Mouse (Mus musculus): ENCODE results near the gene Gpr137. TPM values are rescaled to one million over a fixed set of nuclear protein-coding genes. Genes with fewer than 3 reads are reported as not detected.

Gene Gpr137
- polyA plus RNA-seq, 1 experiment from 2014 or later, result 67.1 TPM

- WGBS, result 2% methylated on average over 31 of the region's 48 CpGs
- Histone ChIP-seq H3K4me1 (ENCODE audit: control insufficient read depth, insufficient read depth, low read depth, low read length) (peaks cover 22% of the 10 kb centered on the region), H3K9ac (ENCODE audit: low read depth, low read length) (peak overlapping the region; percentile 95)
Observed at GRCm38 (mm10) chr19:6920741-6921636, 21.3 kb downstream of the Gpr137 start.

GRCm38 (mm10) chr19:6919876-6920740 is 22.2 kb downstream of the Gpr137 start:
- ATAC-seq, result no peak
- peak overlapping the region; percentile 95 for H3K9ac ChIP-seq (ENCODE audit: low read depth, low read length)
- H3K9me3 ChIP-seq (ENCODE audit: control insufficient read depth, low read length), result no peaks in the 10 kb centered on the region
- peak overlapping the region; percentile 87 for H3K4me3 ChIP-seq (ENCODE audit: low read length)
- peak overlapping the region; percentile 86 for H3K4me2 ChIP-seq (ENCODE audit: low read length)
- peaks cover 18% of the 10 kb centered on the region for H3K27me3 ChIP-seq (replicated peaks; ENCODE audit: control insufficient read depth, insufficient read depth, low read length)
- H3K4me1 ChIP-seq (ENCODE audit: control insufficient read depth, insufficient read depth, low read depth, low read length), result peaks cover 19% of the 10 kb centered on the region
- H3K27ac ChIP-seq (ENCODE audit: low read depth, low read length), result peak overlapping the region; percentile 2; the same call in 1 of the 2 replicates
- no peaks in the 10 kb centered on the region for H3K36me3 ChIP-seq (ENCODE audit: control insufficient read depth, insufficient read depth, low read length)
- WGBS, result 34% methylated on average over 8 of the region's 8 CpGs

More at GRCm38 (mm10) chr19:6920741-6921636, 21.3 kb downstream of the Gpr137 start:
- no peak; the same call in 1 of the 2 replicates for ATAC-seq
- Histone ChIP-seq H3K36me3 (ENCODE audit: control insufficient read depth, insufficient read depth, low read length) (no peaks in the 10 kb centered on the region), H3K4me3 (ENCODE audit: low read length) (peak overlapping the region; percentile 87), H3K4me2 (ENCODE audit: low read length) (peak overlapping the region; percentile 86), H3K9me3 (ENCODE audit: control insufficient read depth, low read length) (no peaks in the 10 kb centered on the region), H3K27me3 (replicated peaks; ENCODE audit: control insufficient read depth, insufficient read depth, low read length) (peaks cover 27% of the 10 kb centered on the region), H3K27ac (ENCODE audit: low read depth, low read length) (peak overlapping the region; percentile 87)

GRCm38 (mm10) chr19:6919431-6919830 is 22.8 kb downstream of the Gpr137 start:
- no peak for ATAC-seq
- H3K27ac ChIP-seq (ENCODE audit: low read depth, low read length), result no peak overlapping the region
- no peak overlapping the region for H3K4me3 ChIP-seq (ENCODE audit: low read length)
- H3K36me3 ChIP-seq (ENCODE audit: control insufficient read depth, insufficient read depth, low read length), result no peaks in the 10 kb centered on the region
- no peaks in the 10 kb centered on the region for H3K9me3 ChIP-seq (ENCODE audit: control insufficient read depth, low read length)
- no peak overlapping the region for H3K9ac ChIP-seq (ENCODE audit: low read depth, low read length)
- H3K4me2 ChIP-seq (ENCODE audit: low read length), result no peak overlapping the region
- peaks cover 13% of the 10 kb centered on the region for H3K4me1 ChIP-seq (ENCODE audit: control insufficient read depth, insufficient read depth, low read depth, low read length)
- peaks cover 11% of the 10 kb centered on the region for H3K27me3 ChIP-seq (replicated peaks; ENCODE audit: control insufficient read depth, insufficient read depth, low read length)

- no peak overlapping the region for H3K4me2 ChIP-seq (ENCODE audit: low read length)
- no peak overlapping the region for H3K9ac ChIP-seq (ENCODE audit: low read depth, low read length)
- no peak for ATAC-seq
- H3K4me1 ChIP-seq (ENCODE audit: control insufficient read depth, insufficient read depth, low read depth, low read length), result peaks cover 13% of the 10 kb centered on the region
- no peak overlapping the region for H3K4me3 ChIP-seq (ENCODE audit: low read length)
- peaks cover under 1% of the 10 kb centered on the region for H3K36me3 ChIP-seq (ENCODE audit: control insufficient read depth, insufficient read depth, low read length)
- H3K27me3 ChIP-seq (replicated peaks; ENCODE audit: control insufficient read depth, insufficient read depth, low read length), result peaks cover 4% of the 10 kb centered on the region; the same call in 1 of the 2 replicates
- H3K9me3 ChIP-seq (ENCODE audit: control insufficient read depth, low read length), result no peaks in the 10 kb centered on the region
- no peak overlapping the region for H3K27ac ChIP-seq (ENCODE audit: low read depth, low read length)
- 93% methylated on average over 4 of the region's 4 CpGs for WGBS
Observed at GRCm38 (mm10) chr19:6918321-6918720, 24.0 kb downstream of the Gpr137 start.

GRCm38 (mm10) chr19:6916496-6916895 is 25.8 kb downstream of the Gpr137 start:
- no peaks in the 10 kb centered on the region for H3K27me3 ChIP-seq (replicated peaks; ENCODE audit: control insufficient read depth, insufficient read depth, low read length)
- no peaks in the 10 kb centered on the region for H3K9me3 ChIP-seq (ENCODE audit: control insufficient read depth, low read length)
- peaks cover 14% of the 10 kb centered on the region for H3K4me1 ChIP-seq (ENCODE audit: control insufficient read depth, insufficient read depth, low read depth, low read length)
- H3K9ac ChIP-seq (ENCODE audit: low read depth, low read length), result no peak overlapping the region
- ATAC-seq, result no peak
- H3K4me2 ChIP-seq (ENCODE audit: low read length), result no peak overlapping the region
- H3K4me3 ChIP-seq (ENCODE audit: low read length), result no peak overlapping the region
- WGBS, result 85% methylated on average over 4 of the region's 4 CpGs
- H3K36me3 ChIP-seq (ENCODE audit: control insufficient read depth, insufficient read depth, low read length), result peaks cover 18% of the 10 kb centered on the region
- no peak overlapping the region for H3K27ac ChIP-seq (ENCODE audit: low read depth, low read length)

GRCm38 (mm10) chr19:6915276-6915675 is 27.0 kb downstream of the Gpr137 start:
- H3K4me2 ChIP-seq (ENCODE audit: low read length), result no peak overlapping the region
- H3K4me1 ChIP-seq (ENCODE audit: control insufficient read depth, insufficient read depth, low read depth, low read length), result peaks cover 13% of the 10 kb centered on the region
- no peak overlapping the region for H3K4me3 ChIP-seq (ENCODE audit: low read length)
- no peaks in the 10 kb centered on the region for H3K9me3 ChIP-seq (ENCODE audit: control insufficient read depth, low read length)
- no peak for ATAC-seq
- H3K27me3 ChIP-seq (replicated peaks; ENCODE audit: control insufficient read depth, insufficient read depth, low read length), result no peaks in the 10 kb centered on the region
- WGBS, result 90% methylated on average over 4 of the region's 4 CpGs
- H3K27ac ChIP-seq (ENCODE audit: low read depth, low read length), result no peak overlapping the region
- H3K36me3 ChIP-seq (ENCODE audit: control insufficient read depth, insufficient read depth, low read length), result peaks cover 21% of the 10 kb centered on the region
- H3K9ac ChIP-seq (ENCODE audit: low read depth, low read length), result no peak overlapping the region

- 94% methylated on average over 9 of the region's 9 CpGs for WGBS
- no peak overlapping the region for H3K9ac ChIP-seq (ENCODE audit: low read depth, low read length)
- no peak overlapping the region for H3K4me3 ChIP-seq (ENCODE audit: low read length)
- no peaks in the 10 kb centered on the region for H3K9me3 ChIP-seq (ENCODE audit: control insufficient read depth, low read length)
- no peaks in the 10 kb centered on the region for H3K27me3 ChIP-seq (replicated peaks; ENCODE audit: control insufficient read depth, insufficient read depth, low read length)
- no peak overlapping the region for H3K4me2 ChIP-seq (ENCODE audit: low read length)
- no peak overlapping the region for H3K27ac ChIP-seq (ENCODE audit: low read depth, low read length)
- peaks cover 21% of the 10 kb centered on the region for H3K36me3 ChIP-seq (ENCODE audit: control insufficient read depth, insufficient read depth, low read length)
- H3K4me1 ChIP-seq (ENCODE audit: control insufficient read depth, insufficient read depth, low read depth, low read length), result peaks cover 8% of the 10 kb centered on the region
- ATAC-seq, result no peak
Observed at GRCm38 (mm10) chr19:6914540-6914939, 27.7 kb downstream of the Gpr137 start.

- no peak overlapping the region for H3K27ac ChIP-seq (ENCODE audit: low read depth, low read length)
- H3K4me3 ChIP-seq (ENCODE audit: low read length), result no peak overlapping the region
- WGBS, result 90% methylated on average over 11 of the region's 11 CpGs
- peaks cover 21% of the 10 kb centered on the region for H3K36me3 ChIP-seq (ENCODE audit: control insufficient read depth, insufficient read depth, low read length)
- no peaks in the 10 kb centered on the region for H3K27me3 ChIP-seq (replicated peaks; ENCODE audit: control insufficient read depth, insufficient read depth, low read length)
- peaks cover 8% of the 10 kb centered on the region for H3K4me1 ChIP-seq (ENCODE audit: control insufficient read depth, insufficient read depth, low read depth, low read length)
- no peak overlapping the region for H3K9ac ChIP-seq (ENCODE audit: low read depth, low read length)
- H3K4me2 ChIP-seq (ENCODE audit: low read length), result no peak overlapping the region
- no peak for ATAC-seq
- H3K9me3 ChIP-seq (ENCODE audit: control insufficient read depth, low read length), result no peaks in the 10 kb centered on the region
Observed at GRCm38 (mm10) chr19:6913991-6914390, 28.3 kb downstream of the Gpr137 start.

GRCm38 (mm10) chr19:6913036-6913435 is 29.2 kb downstream of the Gpr137 start:
- Histone ChIP-seq H3K4me3 (ENCODE audit: low read length) (no peak overlapping the region), H3K9ac (ENCODE audit: low read depth, low read length) (no peak overlapping the region), H3K4me2 (ENCODE audit: low read length) (no peak overlapping the region), H3K27me3 (replicated peaks; ENCODE audit: control insufficient read depth, insufficient read depth, low read length) (no peaks in the 10 kb centered on the region), H3K9me3 (ENCODE audit: control insufficient read depth, low read length) (no peaks in the 10 kb centered on the region), H3K36me3 (ENCODE audit: control insufficient read depth, insufficient read depth, low read length) (peaks cover 21% of the 10 kb centered on the region), H3K27ac (ENCODE audit: low read depth, low read length) (no peak overlapping the region), H3K4me1 (ENCODE audit: control insufficient read depth, insufficient read depth, low read depth, low read length) (peaks cover 17% of the 10 kb centered on the region)
- no peak for ATAC-seq
- WGBS, result 87% methylated on average over 6 of the region's 6 CpGs
